Mouse (Mus musculus): ENCODE measurements around the gene Glcci1. TPM values are rescaled to one million over a fixed set of nuclear protein-coding genes. Genes with fewer than 3 reads are reported as not detected.
A peak's percentile ranks its signal among the peaks of the same experiment; 100 is the strongest.

The Glcci1 gene
- total RNA-seq, 1 experiment = 0.94 TPM

DNA sequence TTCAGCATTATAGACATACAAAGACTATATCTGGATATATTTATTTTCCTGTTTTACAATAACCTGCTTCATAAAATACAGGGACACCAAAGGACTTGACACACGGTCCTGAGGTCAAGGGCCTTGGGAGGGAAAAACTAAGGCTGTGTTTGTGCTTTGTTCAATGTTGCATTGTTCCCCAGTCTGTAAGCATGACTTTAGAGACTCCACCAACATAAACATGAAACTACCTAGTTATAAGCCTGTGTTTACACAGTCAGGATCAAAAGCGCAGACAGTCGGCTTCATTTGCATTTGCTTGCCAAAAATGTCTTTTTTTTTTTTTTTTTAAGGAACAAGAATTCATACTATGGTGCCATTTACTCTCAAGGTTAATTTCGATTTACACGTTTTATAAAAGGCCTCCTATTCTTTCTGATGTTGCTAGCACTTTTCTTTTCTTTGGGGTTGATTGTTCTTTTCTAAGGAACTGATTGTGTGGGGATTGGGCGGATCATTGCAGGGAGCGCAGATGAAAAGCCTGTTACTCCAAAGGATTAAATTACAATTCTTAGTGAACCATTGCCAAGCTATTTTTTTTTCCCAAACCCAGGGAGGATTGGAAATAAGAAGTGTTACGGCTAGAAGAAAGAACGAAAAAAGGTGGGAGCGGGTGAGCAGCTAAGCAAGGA lies 41.6 kb upstream of the Glcci1 start:
- DNase-seq (ENCODE audit: low read depth, low spot score) = peak; percentile 17
- no peaks in the 10 kb centered on the region for H3K9me3 ChIP-seq (ENCODE audit: control insufficient read depth, insufficient read depth, low read depth, low read length)
- H3K36me3 ChIP-seq (ENCODE audit: control insufficient read depth, insufficient read depth, low read length, poor library complexity, severe bottlenecking) = no peaks in the 10 kb centered on the region
- in situ Hi-C loops (cut with MboI; ENCODE audit: low sequenced_read_pairs in 2 of 2, unreplicated experiment in 2 of 2) = no loop called here
- no peaks in the 10 kb centered on the region for H3K4me1 ChIP-seq (ENCODE audit: control insufficient read depth in 2 of 2, insufficient read depth in 2 of 2, low read length in 2 of 2, poor library complexity in 1 of 2)
- TF ChIP-seq MAFK (IDR thresholded peaks at IDR 0.05; ENCODE audit: insufficient read depth, low read depth, low read length) (no peak), ZNF384 (IDR thresholded peaks at IDR 0.05; ENCODE audit: low read depth, low read length) (peak; percentile 86), ZC3H11A (IDR thresholded peaks at IDR 0.05; ENCODE audit: borderline replicate concordance, low read depth, low read length) (no peak), CHD2 (IDR thresholded peaks at IDR 0.05; ENCODE audit: low read depth, low read length) (no peak)
- no peak overlapping the region for H3K4me3 ChIP-seq (ENCODE audit: insufficient read depth in 1 of 2, low read depth in 1 of 2, low read length in 2 of 2, poor library complexity in 1 of 2, severe bottlenecking in 1 of 2)
- H3K27ac ChIP-seq (ENCODE audit: insufficient read depth, low read depth, low read length, poor library complexity, severe bottlenecking) = no peak overlapping the region
- no peak overlapping the region for H3K9ac ChIP-seq (ENCODE audit: insufficient read depth, low read depth, low read length, poor library complexity, severe bottlenecking)

DNA sequence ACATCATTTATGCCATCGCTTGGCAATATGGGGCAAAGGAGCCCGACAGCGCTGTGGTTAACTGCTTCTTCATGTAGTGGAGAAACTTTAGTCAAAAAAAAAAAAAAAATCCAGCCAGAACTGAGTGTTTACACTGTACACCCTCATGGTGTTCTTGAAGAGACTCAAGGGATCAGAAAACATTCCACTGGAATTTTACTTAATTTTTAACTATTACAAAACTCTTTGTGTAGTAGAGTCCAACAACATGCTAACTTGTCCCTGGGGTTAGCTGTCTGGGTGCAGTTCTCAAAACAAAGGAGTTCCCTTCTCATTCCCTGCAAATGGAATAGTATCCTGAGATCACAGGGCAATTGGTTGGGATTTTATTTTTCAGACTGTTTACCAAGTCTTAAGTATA lies 39.5 kb upstream of the Glcci1 start:
- in situ Hi-C loops (cut with MboI; ENCODE audit: low sequenced_read_pairs in 2 of 2, unreplicated experiment in 2 of 2) = no loop called here
- H3K9me3 ChIP-seq (ENCODE audit: control insufficient read depth, insufficient read depth, low read depth, low read length) = no peaks in the 10 kb centered on the region
- H3K27ac ChIP-seq (ENCODE audit: insufficient read depth, low read depth, low read length, poor library complexity, severe bottlenecking) = no peak overlapping the region
- TF ChIP-seq ZNF384 (IDR thresholded peaks at IDR 0.05; ENCODE audit: low read depth, low read length) = no peak
- H3K4me1 ChIP-seq (ENCODE audit: control insufficient read depth in 2 of 2, insufficient read depth in 2 of 2, low read length in 2 of 2, poor library complexity in 1 of 2) = no peaks in the 10 kb centered on the region
- DNase-seq (ENCODE audit: low read depth, low spot score) = no peak
- H3K4me3 ChIP-seq (ENCODE audit: insufficient read depth in 1 of 2, low read depth in 1 of 2, low read length in 2 of 2, poor library complexity in 1 of 2, severe bottlenecking in 1 of 2) = no peak overlapping the region
- H3K9ac ChIP-seq (ENCODE audit: insufficient read depth, low read depth, low read length, poor library complexity, severe bottlenecking) = no peak overlapping the region
- no peaks in the 10 kb centered on the region for H3K36me3 ChIP-seq (ENCODE audit: control insufficient read depth, insufficient read depth, low read length, poor library complexity, severe bottlenecking)

GRCm38 (mm10) chr6:8472125-8472524 lies 37.3 kb upstream of the Glcci1 start:
- no peak for TF ChIP-seq ZNF384 (IDR thresholded peaks at IDR 0.05; ENCODE audit: low read depth, low read length)
- TF ChIP-seq ZC3H11A (IDR thresholded peaks at IDR 0.05; ENCODE audit: borderline replicate concordance, low read depth, low read length) = no peak
- no peak for TF ChIP-seq HCFC1 (IDR thresholded peaks at IDR 0.05; ENCODE audit: borderline replicate concordance, insufficient read depth, low read length)
- TF ChIP-seq MAFK (IDR thresholded peaks at IDR 0.05; ENCODE audit: insufficient read depth, low read depth, low read length) = no peak
- no peak for TF ChIP-seq CHD2 (IDR thresholded peaks at IDR 0.05; ENCODE audit: low read depth, low read length)
- H3K4me1 ChIP-seq (ENCODE audit: control insufficient read depth in 2 of 2, insufficient read depth in 2 of 2, low read length in 2 of 2, poor library complexity in 1 of 2) = no peaks in the 10 kb centered on the region

GRCm38 (mm10) chr6:8472915-8473314 lies 36.5 kb upstream of the Glcci1 start:
- H3K9me3 ChIP-seq (ENCODE audit: control insufficient read depth, insufficient read depth, low read depth, low read length) = no peaks in the 10 kb centered on the region
- DNase-seq (ENCODE audit: low read depth, low spot score) = no peak
- no peak overlapping the region for H3K27ac ChIP-seq (ENCODE audit: insufficient read depth, low read depth, low read length, poor library complexity, severe bottlenecking)
- H3K36me3 ChIP-seq (ENCODE audit: control insufficient read depth, insufficient read depth, low read length, poor library complexity, severe bottlenecking) = no peaks in the 10 kb centered on the region
- no peaks in the 10 kb centered on the region for H3K4me1 ChIP-seq (ENCODE audit: control insufficient read depth in 2 of 2, insufficient read depth in 2 of 2, low read length in 2 of 2, poor library complexity in 1 of 2)
- no peak overlapping the region for H3K4me3 ChIP-seq (ENCODE audit: insufficient read depth in 1 of 2, low read depth in 1 of 2, low read length in 2 of 2, poor library complexity in 1 of 2, severe bottlenecking in 1 of 2)
- in situ Hi-C loops (cut with MboI; ENCODE audit: low sequenced_read_pairs in 2 of 2, unreplicated experiment in 2 of 2) = no loop called here
- no peak for TF ChIP-seq MAFK (IDR thresholded peaks at IDR 0.05; ENCODE audit: insufficient read depth, low read depth, low read length)
- no peak for TF ChIP-seq CHD2 (IDR thresholded peaks at IDR 0.05; ENCODE audit: low read depth, low read length)
- no peak for TF ChIP-seq ZC3H11A (IDR thresholded peaks at IDR 0.05; ENCODE audit: borderline replicate concordance, low read depth, low read length)
- TF ChIP-seq ZNF384 (IDR thresholded peaks at IDR 0.05; ENCODE audit: low read depth, low read length) = no peak
- no peak for TF ChIP-seq HCFC1 (IDR thresholded peaks at IDR 0.05; ENCODE audit: borderline replicate concordance, insufficient read depth, low read length)
- H3K9ac ChIP-seq (ENCODE audit: insufficient read depth, low read depth, low read length, poor library complexity, severe bottlenecking) = no peak overlapping the region

More at GRCm38 (mm10) chr6:8472125-8472524, 37.3 kb upstream of the Glcci1 start:
- no peak for DNase-seq (ENCODE audit: low read depth, low spot score)
- H3K9me3 ChIP-seq (ENCODE audit: control insufficient read depth, insufficient read depth, low read depth, low read length) = no peaks in the 10 kb centered on the region
- no peaks in the 10 kb centered on the region for H3K36me3 ChIP-seq (ENCODE audit: control insufficient read depth, insufficient read depth, low read length, poor library complexity, severe bottlenecking)
- no peak overlapping the region for H3K27ac ChIP-seq (ENCODE audit: insufficient read depth, low read depth, low read length, poor library complexity, severe bottlenecking)
- in situ Hi-C loops (cut with MboI; ENCODE audit: low sequenced_read_pairs in 2 of 2, unreplicated experiment in 2 of 2) = no loop called here
- H3K9ac ChIP-seq (ENCODE audit: insufficient read depth, low read depth, low read length, poor library complexity, severe bottlenecking) = no peak overlapping the region
- no peak overlapping the region for H3K4me3 ChIP-seq (ENCODE audit: insufficient read depth in 1 of 2, low read depth in 1 of 2, low read length in 2 of 2, poor library complexity in 1 of 2, severe bottlenecking in 1 of 2)

DNA sequence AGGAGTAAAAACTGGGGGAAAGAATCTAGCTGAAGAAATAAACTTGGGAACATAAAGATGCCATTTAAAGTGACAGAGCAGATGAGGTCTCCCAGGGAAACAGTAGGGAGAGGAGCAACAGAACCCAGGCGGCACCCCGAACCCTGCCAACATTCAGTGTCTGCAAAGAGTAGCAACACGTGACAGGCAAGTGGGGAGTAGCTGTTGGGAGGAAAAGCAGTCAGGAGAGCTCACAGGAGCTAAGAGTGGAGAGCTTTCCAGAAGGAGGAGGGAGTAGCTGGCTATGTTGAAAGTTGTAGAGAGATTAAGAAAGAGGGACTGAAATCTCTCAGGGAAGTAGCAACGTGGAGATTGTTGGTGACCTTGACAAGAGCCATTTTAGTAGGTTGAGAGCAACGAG lies 35.9 kb upstream of the Glcci1 start:
- Histone ChIP-seq H3K4me3 (ENCODE audit: insufficient read depth in 1 of 2, low read depth in 1 of 2, low read length in 2 of 2, poor library complexity in 1 of 2, severe bottlenecking in 1 of 2) (no peak overlapping the region), H3K27ac (ENCODE audit: insufficient read depth, low read depth, low read length, poor library complexity, severe bottlenecking) (no peak overlapping the region), H3K4me1 (ENCODE audit: control insufficient read depth in 2 of 2, insufficient read depth in 2 of 2, low read length in 2 of 2, poor library complexity in 1 of 2) (no peaks in the 10 kb centered on the region), H3K9me3 (ENCODE audit: control insufficient read depth, insufficient read depth, low read depth, low read length) (no peaks in the 10 kb centered on the region), H3K36me3 (ENCODE audit: control insufficient read depth, insufficient read depth, low read length, poor library complexity, severe bottlenecking) (no peaks in the 10 kb centered on the region), H3K9ac (ENCODE audit: insufficient read depth, low read depth, low read length, poor library complexity, severe bottlenecking) (no peak overlapping the region)
- TF ChIP-seq ZNF384 (IDR thresholded peaks at IDR 0.05; ENCODE audit: low read depth, low read length) (no peak), CHD2 (IDR thresholded peaks at IDR 0.05; ENCODE audit: low read depth, low read length) (no peak), ZC3H11A (IDR thresholded peaks at IDR 0.05; ENCODE audit: borderline replicate concordance, low read depth, low read length) (no peak), MAFK (IDR thresholded peaks at IDR 0.05; ENCODE audit: insufficient read depth, low read depth, low read length) (no peak), HCFC1 (IDR thresholded peaks at IDR 0.05; ENCODE audit: borderline replicate concordance, insufficient read depth, low read length) (no peak)
- in situ Hi-C loops (cut with MboI; ENCODE audit: low sequenced_read_pairs in 2 of 2, unreplicated experiment in 2 of 2) = no loop called here
- DNase-seq (ENCODE audit: low read depth, low spot score) = no peak
